8 mouse cellular contexts compared by ENCODE assay signal in genomic region chr5:21372493-21373179, GRCm38 (mm10). TPM values are rescaled to one million over a fixed set of nuclear protein-coding genes. Genes with fewer than 3 reads are reported as not detected.
DNase-seq lines count a peak whose midpoint lies in the region; ATAC-seq and TF ChIP-seq lines count a peak whose summit lies in the region.

Gene Fgl2, plus strand, starts transcription at chr5:21372642.

- no peaks in the 10 kb centered on the region for H3K9me3 ChIP-seq in MEL (replicated peaks; ENCODE audit: insufficient read depth, low read length)

- H3K27me3 ChIP-seq in MEL (ENCODE audit: control insufficient read depth in 1 of 2, insufficient read depth in 2 of 2, low read length in 2 of 2), result no peaks in the 10 kb centered on the region

- H3K4me3 ChIP-seq in MEL (ENCODE audit: control insufficient read depth in 1 of 2, insufficient read depth in 1 of 2, low read depth in 2 of 2, low read length in 2 of 2), result peak within 1 kb of the TSS; percentile 67 to 79

- H3K36me3 ChIP-seq in MEL (ENCODE audit: control insufficient read depth in 1 of 2, insufficient read depth in 2 of 2, low read length in 2 of 2), result peaks cover 0 to 17% of the 10 kb centered on the region in 2 experiments; a peak in 2 of 4 replicates

- peak within 1 kb of the TSS; percentile 69 for H3K9ac ChIP-seq in MEL (ENCODE audit: control insufficient read depth, low read depth, low read length, poor library complexity, severe bottlenecking)

- no peaks in the 10 kb centered on the region for H3K79me2 ChIP-seq in MEL (ENCODE audit: control insufficient read depth, insufficient read depth, low read length, poor library complexity)

- TF ChIP-seq RAD21 in MEL (IDR thresholded peaks at IDR 0.05; ENCODE audit: low read depth, low read length), result no peak

- DNase-seq in MEL (ENCODE audit: low read depth, low spot score), result peak; percentile 90
- peak; percentile 56 for DNase-seq in c-Kit-positive CD71-negative TER-119-negative erythroid progenitor cells, embryonic 14.5 days (ENCODE audit: low read depth)
- peak; percentile 47 for DNase-seq in forelimb bud, embryonic 11.5 days (ENCODE audit: low read depth, low spot score)
- DNase-seq in layer of hippocampus, postnatal 10 days (ENCODE audit: low spot score in 2 of 2), result peak; percentile 58
- peak; percentile 55 for DNase-seq in lung, postnatal 25 days (ENCODE audit: low spot score)
- peak; percentile 68 for DNase-seq in ovary, postnatal 36 days (ENCODE audit: low spot score)
- no peak for DNase-seq in urinary bladder, adult 2 months (ENCODE audit: low spot score)

- TF ChIP-seq EP300 in MEL (IDR thresholded peaks at IDR 0.05; ENCODE audit: low read depth in 1 of 2, low read length in 2 of 2), result peak in 1 of 2 experiments; percentile 40; a peak in 2 of 4 replicates

- TF ChIP-seq POLR2A in MEL (IDR thresholded peaks at IDR 0.05; ENCODE audit: control insufficient read depth in 1 of 2, insufficient read depth in 1 of 2, low read depth in 1 of 2, low read length in 2 of 2, poor library complexity in 1 of 2), result peak; percentile 67 to 75; a peak in 3 of 4 replicates

- H3K4me1 ChIP-seq in MEL (ENCODE audit: control insufficient read depth in 1 of 2, insufficient read depth in 2 of 2, low read length in 2 of 2), result peaks cover 7 to 22% of the 10 kb centered on the region in 2 experiments

- no peak for TF ChIP-seq CTCF in MEL (IDR thresholded peaks at IDR 0.05 in 2 of 3, conservative IDR thresholded peaks at IDR 0.05 in 1 of 3; ENCODE audit: control insufficient read depth in 1 of 3, insufficient read depth in 1 of 3, low read depth in 2 of 3, low read length in 3 of 3, poor library complexity in 1 of 3, severe bottlenecking in 1 of 3)

- ATAC-seq in hematopoietic stem cell, adult 5-6 weeks (replicated peaks in 1 of 2; ENCODE audit: insufficient read depth in 1 of 2, low FRiP score in 2 of 2, low TSS enrichment in 1 of 2, low read depth in 1 of 2, poor library complexity in 2 of 2, severe bottlenecking in 2 of 2), result peak; percentile 95 to 98

- no peak within 1 kb of the TSS for H3K27ac ChIP-seq in MEL (ENCODE audit: control insufficient read depth, low read depth, low read length)

TF ChIP-seq in MEL, 35 proteins besides CTCF, POLR2A, EP300 and RAD21:
- no peak for TF ChIP-seq ELF1 (IDR thresholded peaks at IDR 0.05; ENCODE audit: low read depth, low read length)
- no peak for TF ChIP-seq ZNF384 (IDR thresholded peaks at IDR 0.05; ENCODE audit: low read depth, low read length)
- TF ChIP-seq JUND (IDR thresholded peaks at IDR 0.05; ENCODE audit: low read depth, low read length), result no peak
- TF ChIP-seq SMC3 (IDR thresholded peaks at IDR 0.05; ENCODE audit: low read depth, low read length), result 0 out of 2 replicates have a peak, but pooled peaks have one; percentile 16
- no peak for TF ChIP-seq E2F4 (IDR thresholded peaks at IDR 0.05; ENCODE audit: borderline replicate concordance, low read depth, low read length)
- TF ChIP-seq ETS1 (IDR thresholded peaks at IDR 0.05; ENCODE audit: low read depth, low read length), result no peak; the same call in 1 of the 2 replicates
- TF ChIP-seq UBTF (IDR thresholded peaks at IDR 0.05; ENCODE audit: borderline replicate concordance, insufficient read depth, low read depth, low read length), result 0 out of 2 replicates have a peak, but pooled peaks have one; percentile 38
- TF ChIP-seq MYC (IDR thresholded peaks at IDR 0.05; ENCODE audit: low read depth, low read length), result no peak
- no peak for TF ChIP-seq TAL1 (IDR thresholded peaks at IDR 0.05; ENCODE audit: low read length)
- TF ChIP-seq TBP (IDR thresholded peaks at IDR 0.05; ENCODE audit: low read depth, low read length), result peak; percentile 54
- no peak for TF ChIP-seq MXI1 (IDR thresholded peaks at IDR 0.05; ENCODE audit: low read depth, low read length)
- TF ChIP-seq MEF2A (IDR thresholded peaks at IDR 0.05; ENCODE audit: extremely low read depth, insufficient replicate concordance, low read depth, low read length, poor library complexity, severe bottlenecking), result no peak
- TF ChIP-seq USF1 (IDR thresholded peaks at IDR 0.05; ENCODE audit: low read depth, low read length), result no peak
- TF ChIP-seq KAT2A (conservative IDR thresholded peaks at IDR 0.05; ENCODE audit: low read depth, low read length), result 0 out of 2 replicates have a peak, but pooled peaks have one; percentile 23
- no peak for TF ChIP-seq BHLHE40 (IDR thresholded peaks at IDR 0.05; ENCODE audit: borderline replicate concordance, low read depth, low read length)
- no peak for TF ChIP-seq MAZ (IDR thresholded peaks at IDR 0.05; ENCODE audit: low read depth, low read length)
- TF ChIP-seq ZC3H11A (IDR thresholded peaks at IDR 0.05; ENCODE audit: low read depth, low read length), result no peak
- no peak for TF ChIP-seq POLR2AphosphoS5 (IDR thresholded peaks at IDR 0.05; ENCODE audit: borderline replicate concordance, low read depth, low read length)
- TF ChIP-seq GABPA (IDR thresholded peaks at IDR 0.05; ENCODE audit: low read depth, low read length), result no peak
- peak; percentile 20; the same call in 1 of the 2 replicates for TF ChIP-seq SIN3A (IDR thresholded peaks at IDR 0.05; ENCODE audit: low read length)
- peak; percentile 35; the same call in 1 of the 2 replicates for TF ChIP-seq ZMIZ1 (IDR thresholded peaks at IDR 0.05; ENCODE audit: low read depth, low read length)
- TF ChIP-seq ZKSCAN1 (IDR thresholded peaks at IDR 0.05; ENCODE audit: low read depth, low read length), result no peak
- no peak for TF ChIP-seq MAFK (IDR thresholded peaks at IDR 0.05; ENCODE audit: borderline replicate concordance, low read depth, low read length)
- TF ChIP-seq USF2 (IDR thresholded peaks at IDR 0.05; ENCODE audit: borderline replicate concordance in 1 of 2, insufficient read depth in 1 of 2, low read depth in 1 of 2, low read length in 2 of 2), result no peak
- no peak for TF ChIP-seq NRF1 (IDR thresholded peaks at IDR 0.05; ENCODE audit: insufficient read depth, low read depth, low read length, poor library complexity, severe bottlenecking)
- no peak for TF ChIP-seq CHD2 (IDR thresholded peaks at IDR 0.05; ENCODE audit: low read length)
- TF ChIP-seq CHD1 (IDR thresholded peaks at IDR 0.05; ENCODE audit: low read depth, low read length), result no peak
- TF ChIP-seq TCF12 (IDR thresholded peaks at IDR 0.05; ENCODE audit: low read depth, low read length), result no peak
- TF ChIP-seq MAX (IDR thresholded peaks at IDR 0.05; ENCODE audit: low read length), result no peak; the same call in 1 of the 2 replicates
- no peak for TF ChIP-seq HCFC1 (IDR thresholded peaks at IDR 0.05; ENCODE audit: low read depth, low read length)
- TF ChIP-seq MYB (IDR thresholded peaks at IDR 0.05; ENCODE audit: low read depth, low read length), result 0 out of 2 replicates have a peak, but pooled peaks have one; percentile 26
- TF ChIP-seq POLR2AphosphoS2 (IDR thresholded peaks at IDR 0.05; ENCODE audit: low read length), result no peak
- TF ChIP-seq RCOR1 (IDR thresholded peaks at IDR 0.05; ENCODE audit: low read depth, low read length), result no peak
- peak; percentile 34 for TF ChIP-seq NELFE (IDR thresholded peaks at IDR 0.05; ENCODE audit: low read depth, low read length)
- TF ChIP-seq GATA1 (IDR thresholded peaks at IDR 0.05; ENCODE audit: low read depth, low read length), result no peak

RNA-seq across cellular contexts. Expression of gene Fgl2, which starts in this region (rescaled TPM):
- 1.5 and 2.7 TPM in 2 replicates for total RNA-seq in MEL (2012; rRNA removed)
- polyA plus RNA-seq in MEL (2012; ENCODE audit: insufficient read depth in 1 of 2, insufficient read length in 2 of 2, low read depth in 1 of 2, low replicate concordance in 2 of 2, missing spikeins in 1 of 2), result 1 to 10 TPM in 1 of 2 experiments, not detected in 1; 2.8 TPM
- 30.7 and 36.7 TPM in 2 replicates for total RNA-seq in hematopoietic stem cell, adult 5-6 weeks (2017)
- 1 to 10 TPM; 2.9 to 3.7 TPM for total RNA-seq in layer of hippocampus, postnatal 10 days (2021)
- 87.4 and 89.4 TPM in 2 replicates for polyA plus RNA-seq in urinary bladder, adult 2 months (2012; rRNA removed)

Comparison
In these comparisons a context has a peak if more than half of its experiments do, and no peak if none do; other contexts are left out.
1. RNA of gene Fgl2 (polyA plus RNA-seq): 87.4 to 89.4 TPM in urinary bladder, adult 2 months; 2.8 TPM in MEL; every median in the first group is over 10 times any median in the second.